Mouse (Mus musculus) gastrocnemius, adult 18-20 months (tissue): Measurements from ENCODE around the gene Rapgef1. TPM values are rescaled to one million over a fixed set of nuclear protein-coding genes. Genes with fewer than 3 reads are reported as not detected.
A peak's percentile ranks its signal among the peaks of the same experiment; 100 is the strongest.

Source experiments
- DNase-seq: peaks from one replicate; pipeline ENCODE4 v3.0.0; 2021; ENCODE audit warnings: low spot score
- total RNA-seq, 2 experiments: library from RNA; stranded (reverse); gene quantifications; 2 replicates each; pipeline ENCODE4 v1.2.3; 2021

Gene Rapgef1
- total RNA-seq, 2 experiments from 2014 or later: 137 to 155 TPM

DNA sequence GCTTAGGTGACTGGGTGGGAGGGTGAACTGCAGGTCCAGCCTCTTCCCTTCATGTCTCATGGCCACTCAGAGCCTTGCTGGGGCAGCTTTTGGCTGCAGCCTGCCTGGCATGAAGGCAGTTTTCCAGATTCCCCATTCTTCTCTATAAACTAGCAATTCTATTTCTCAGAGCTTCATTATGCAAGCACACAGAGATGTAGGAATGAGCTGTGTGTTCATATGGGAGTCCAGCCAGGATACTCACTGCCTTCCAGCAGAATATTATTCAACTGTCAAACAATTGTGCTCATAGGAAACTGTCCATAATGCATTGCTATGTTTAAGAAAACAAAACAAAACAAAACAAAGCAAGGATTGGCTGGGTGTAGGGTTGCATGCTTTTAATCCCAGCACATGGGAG is 50.2 kb downstream of the Rapgef1 start:
- no peak for DNase-seq

DNA sequence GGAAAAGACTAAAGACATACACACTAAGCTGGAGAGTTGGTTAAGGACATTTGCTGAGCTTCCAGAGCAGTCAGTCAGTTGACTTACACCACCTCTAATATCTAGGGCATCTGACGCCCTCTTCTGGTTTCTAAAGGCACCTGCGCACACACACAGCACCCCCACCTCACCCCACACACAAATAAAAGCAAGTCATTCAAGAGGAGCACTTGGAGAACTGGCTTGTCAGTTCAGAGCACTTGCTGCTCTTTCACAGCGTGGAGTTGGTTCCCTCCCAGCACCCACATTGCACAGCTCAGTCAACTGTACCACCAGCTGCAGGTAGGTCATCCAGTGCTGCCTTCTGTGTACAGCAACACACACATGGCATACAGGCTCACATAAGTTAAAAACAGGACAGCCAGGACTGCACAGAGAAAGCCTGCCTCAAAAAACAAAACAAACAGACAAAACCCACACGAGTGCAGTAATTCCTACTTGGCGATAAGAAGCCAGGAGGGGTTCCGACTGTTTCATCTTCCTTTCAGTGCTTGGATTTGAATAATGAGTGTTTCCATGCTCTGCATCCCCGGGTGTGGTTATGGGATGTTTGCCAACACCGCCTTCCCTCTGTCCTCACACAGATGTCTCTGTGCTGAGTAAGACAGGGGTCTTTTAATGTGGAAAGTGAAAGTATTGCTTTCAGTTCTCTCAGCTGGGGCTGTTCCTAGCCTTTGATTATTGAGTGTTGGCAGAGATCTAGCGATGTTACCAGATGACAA is 50.9 kb downstream of the Rapgef1 start:
- DNase-seq: peak; percentile 69

DNA sequence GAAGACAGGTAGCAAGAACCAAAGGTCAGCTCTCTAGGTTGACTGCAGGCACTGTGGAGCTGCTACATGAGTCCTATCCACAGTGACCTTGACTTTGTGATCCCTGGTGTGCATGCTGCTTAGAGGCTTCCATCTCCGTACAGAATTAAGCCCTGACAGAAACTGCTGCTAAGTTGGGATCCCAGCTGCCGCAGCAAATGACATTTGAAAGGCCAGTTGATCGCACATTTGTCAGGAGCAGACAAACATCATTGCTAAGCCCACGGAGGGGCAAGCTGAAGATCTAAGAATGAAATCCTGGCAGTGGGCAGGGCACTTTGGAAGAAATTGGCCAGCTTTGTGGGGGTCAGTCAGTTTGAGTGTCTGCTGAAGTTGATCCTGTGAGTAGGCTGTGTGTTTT is 51.9 kb downstream of the Rapgef1 start:
- DNase-seq: no peak

GRCm38 (mm10) chr2:29671856-29672255 is 52.3 kb downstream of the Rapgef1 start:
- DNase-seq: no peak

- DNase-seq: peak; percentile 34
Observed at GRCm38 (mm10) chr2:29672746-29673536, 53.4 kb downstream of the Rapgef1 start.

DNA sequence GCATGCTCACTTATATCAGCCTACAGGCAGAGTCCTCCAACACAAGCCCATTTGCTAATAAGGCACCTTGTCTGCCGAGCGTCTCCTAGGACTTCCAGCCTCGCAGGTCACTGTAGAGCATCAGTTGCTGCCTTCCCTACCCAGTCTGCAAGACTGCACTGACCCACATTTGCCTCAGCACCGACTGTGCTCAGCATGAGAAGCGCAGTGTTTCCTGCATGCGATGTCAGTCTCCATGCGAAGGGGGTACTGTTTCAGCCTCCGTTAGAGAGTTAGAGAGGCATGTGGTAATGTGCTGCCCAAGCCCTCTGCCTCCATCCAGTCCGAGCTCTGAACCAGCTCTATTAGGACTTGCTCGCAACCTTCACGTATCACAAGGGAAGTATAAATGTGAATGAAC is 54.6 kb downstream of the Rapgef1 start:
- DNase-seq: no peak

GRCm38 (mm10) chr2:29674545-29674944 is 55.0 kb downstream of the Rapgef1 start:
- DNase-seq: no peak

DNA sequence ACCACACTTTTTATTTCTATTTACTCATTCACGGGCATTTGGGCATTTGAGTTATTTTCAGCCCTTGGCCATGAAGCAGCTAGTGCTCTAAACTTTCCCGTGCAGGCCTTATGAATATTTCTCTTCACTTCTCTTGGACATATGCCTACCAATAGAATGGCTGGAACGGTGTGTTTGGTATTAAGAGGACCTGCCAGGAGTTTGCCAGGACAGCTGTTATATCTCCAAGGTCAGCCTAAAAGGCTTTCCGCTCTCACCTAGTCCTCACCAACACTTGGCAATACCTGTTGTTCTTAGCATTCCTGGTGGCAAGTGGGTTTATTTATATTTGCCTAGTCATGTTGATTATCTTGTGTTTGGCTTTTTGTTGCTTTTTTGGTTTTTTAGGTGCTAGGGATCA is 56.3 kb downstream of the Rapgef1 start:
- DNase-seq: no peak

- no peak for DNase-seq
Observed at GRCm38 (mm10) chr2:29676513-29676912, 57.0 kb downstream of the Rapgef1 start.

GRCm38 (mm10) chr2:29677842-29678241 is 58.3 kb downstream of the Rapgef1 start:
- no peak for DNase-seq

GRCm38 (mm10) chr2:29678524-29678923 is 59.0 kb downstream of the Rapgef1 start:
- DNase-seq: no peak

DNA sequence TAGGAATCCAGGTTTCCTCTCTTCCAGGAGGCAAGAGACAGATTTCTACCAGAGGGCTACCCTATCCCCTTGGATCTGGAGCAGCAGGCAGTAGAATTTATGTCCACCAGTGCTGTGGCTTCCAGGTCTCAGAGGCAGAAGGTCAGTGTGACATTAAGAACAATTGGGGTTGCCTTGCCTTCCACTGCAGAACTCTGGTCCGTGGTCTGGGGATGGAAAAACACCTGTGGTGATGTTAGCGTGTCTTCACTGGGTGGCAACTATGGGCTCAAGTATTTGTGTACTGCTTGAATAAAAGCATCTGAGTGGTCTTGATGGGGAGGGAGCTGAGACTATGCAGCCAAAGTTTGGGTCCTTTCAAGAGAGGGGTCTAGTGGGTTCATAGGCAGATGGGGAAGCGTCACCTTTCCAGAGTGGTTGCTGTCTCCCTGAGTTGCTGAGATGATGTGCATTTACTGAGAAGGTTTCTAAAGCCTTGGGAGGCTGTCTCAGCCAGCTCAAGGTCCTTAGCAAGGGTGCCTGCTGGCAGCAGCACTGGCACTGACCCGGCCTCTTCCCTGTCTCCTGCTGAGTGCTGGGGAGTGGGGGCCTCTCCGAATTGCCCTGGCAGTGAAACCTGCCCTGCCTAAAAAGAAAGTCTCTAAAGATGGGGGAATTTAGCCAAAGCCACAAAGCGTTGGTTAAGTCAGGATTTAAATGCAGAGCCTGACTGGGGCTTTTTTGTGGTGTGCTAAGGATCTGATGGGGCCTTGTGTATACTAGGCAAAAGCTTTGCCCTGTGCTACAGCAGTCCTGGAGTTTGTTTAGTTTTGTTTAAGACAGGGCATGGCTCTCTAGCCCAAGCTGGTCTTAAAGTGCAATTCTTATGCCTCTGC is 60.4 kb downstream of the Rapgef1 start:
- no peak for DNase-seq

- DNase-seq: no peak
Observed at GRCm38 (mm10) chr2:29683261-29683999, 63.9 kb downstream of the Rapgef1 start.

DNA sequence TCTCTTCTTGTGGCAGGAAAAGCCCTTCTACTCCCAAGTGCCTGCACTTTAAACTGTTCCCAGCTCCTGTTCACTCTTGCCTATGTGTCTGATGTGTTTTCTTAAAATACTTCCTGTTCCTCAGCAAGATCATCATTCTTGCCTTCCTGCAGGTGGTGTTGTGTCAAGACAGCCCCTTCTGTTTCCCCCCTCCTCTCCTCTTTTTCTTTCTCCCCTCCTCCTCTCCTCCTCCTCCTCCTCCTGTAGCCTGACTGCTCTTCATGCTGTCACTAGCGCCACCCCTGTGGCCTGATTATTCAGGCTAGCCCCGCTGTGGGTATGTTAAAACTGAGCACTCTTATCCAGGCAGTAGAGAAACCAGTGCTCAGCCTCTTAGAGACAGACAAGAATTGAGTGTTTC is 65.0 kb downstream of the Rapgef1 start:
- DNase-seq: no peak

GRCm38 (mm10) chr2:29689014-29689413 is 69.5 kb downstream of the Rapgef1 start:
- DNase-seq: no peak

DNA sequence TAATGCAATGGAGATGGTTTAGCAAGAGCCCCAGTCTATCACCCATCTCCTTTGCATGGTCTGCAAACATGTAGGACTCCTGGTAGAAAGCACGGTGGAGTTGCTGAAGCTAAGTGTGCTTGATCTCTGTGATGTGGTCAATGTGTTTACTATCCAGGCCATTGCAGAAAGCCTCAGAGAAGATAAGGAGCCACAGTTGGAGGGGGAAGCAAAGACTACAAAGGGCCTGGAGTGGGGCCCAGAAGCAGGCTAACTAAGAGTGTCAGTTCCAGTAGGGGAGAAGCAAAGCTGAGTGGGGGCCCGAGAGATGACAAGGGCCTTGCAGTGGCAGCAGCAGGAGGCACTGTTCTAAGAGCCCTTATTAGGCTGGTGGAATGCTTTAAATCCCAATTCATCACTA is 70.0 kb downstream of the Rapgef1 start:
- no peak for DNase-seq

- no peak for DNase-seq
Observed at GRCm38 (mm10) chr2:29691068-29691467, 71.5 kb downstream of the Rapgef1 start.

DNA sequence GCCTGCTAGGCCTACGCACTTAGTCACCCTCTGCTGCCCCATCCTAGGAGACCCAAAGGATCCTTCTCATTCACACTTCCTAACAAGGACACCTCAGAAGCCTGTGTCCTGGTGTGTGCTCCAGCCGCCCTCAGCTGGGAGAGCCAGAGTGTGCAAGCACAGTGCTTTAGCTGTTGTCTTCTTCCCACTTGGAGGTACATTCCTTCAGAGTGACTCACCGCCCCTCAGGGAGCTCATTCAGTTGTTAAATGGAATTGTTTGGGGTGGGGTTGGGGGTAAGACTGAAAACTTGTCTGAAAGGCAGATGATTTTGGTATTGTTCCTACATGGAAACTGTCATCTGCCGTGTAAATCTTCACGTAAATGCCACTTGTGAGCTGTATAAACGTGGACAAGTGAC is 72.0 kb downstream of the Rapgef1 start:
- DNase-seq: no peak

GRCm38 (mm10) chr2:29692192-29692591 is 72.7 kb downstream of the Rapgef1 start:
- DNase-seq: no peak

DNA sequence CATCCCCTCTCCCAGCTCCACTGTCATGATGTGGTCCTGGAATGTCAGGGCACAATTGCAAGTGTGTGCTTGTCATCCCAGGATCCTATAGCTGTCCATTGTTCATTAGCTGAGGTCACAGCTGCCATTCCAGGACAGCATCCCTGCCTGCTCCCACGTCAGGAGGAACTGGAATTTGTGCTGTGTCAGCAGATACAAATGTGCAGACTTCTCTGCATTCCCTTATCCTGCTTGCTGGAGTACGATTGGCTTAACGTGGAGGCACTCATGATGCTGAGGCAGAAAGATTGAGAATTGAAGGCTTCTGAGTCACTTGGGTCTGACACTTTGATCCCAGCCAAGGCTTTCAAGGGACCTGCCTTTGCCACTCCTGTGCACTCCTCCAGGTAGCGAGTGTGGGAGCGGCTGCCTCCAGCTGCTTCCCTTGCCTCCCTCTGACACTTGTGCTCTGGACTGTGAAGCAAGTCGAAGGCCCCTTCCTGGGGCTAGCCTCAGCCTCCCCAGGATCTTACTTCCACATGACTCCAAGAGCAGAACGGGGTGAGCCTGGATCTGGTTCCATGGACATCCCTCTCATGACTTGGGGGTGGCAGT is 76.8 kb downstream of the Rapgef1 start:
- DNase-seq: no peak
